ENCODE assay signal across 9 mouse cellular contexts in the genomic region with DNA sequence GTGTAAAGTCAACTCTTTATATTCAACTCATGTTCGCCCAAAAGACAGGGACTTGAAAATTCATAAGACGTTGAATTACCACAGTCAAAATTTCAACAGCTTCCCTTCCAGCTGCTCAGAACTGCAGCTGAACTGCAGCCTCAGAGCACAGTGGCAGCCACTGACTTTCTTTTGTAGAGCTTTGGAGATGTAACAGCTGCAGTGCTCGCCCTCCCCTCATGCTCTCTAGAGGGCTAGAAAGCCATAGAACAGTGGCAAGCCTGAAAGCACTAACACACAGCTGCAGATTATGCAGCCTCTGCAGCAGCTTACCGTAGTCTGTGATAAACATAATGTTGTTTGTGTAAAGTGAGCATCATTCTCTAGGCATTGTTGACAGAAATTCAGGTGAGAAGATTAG.
DNase-seq lines count a peak whose midpoint lies in the region; ATAC-seq lines count a peak whose summit lies in the region.
"Had no signal": no experiment of that assay in that cellular context is flagged by ENCODE, and none has a peak within 500 bp of the region (broad histone marks: within the 10 kb centered on the region; RNA-seq: fewer than 3 reads in every experiment).

No protein-coding gene starts in this region.

- peak; percentile 1 to 2 for DNase-seq in layer of hippocampus, adult 18-20 months (ENCODE audit: low spot score in 2 of 2)
- DNase-seq in layer of hippocampus, adult 9-10 months (ENCODE audit: low spot score) = no peak
- DNase-seq in embryo, embryonic 11 days = peak; percentile 10
- DNase-seq in frontal cortex, adult 2 months (ENCODE audit: extremely low spot score in 1 of 2, low spot score in 1 of 2) = peak; percentile 2 to 7
- DNase-seq in retina, embryonic 14.5 days (ENCODE audit: low spot score) = peak; percentile 37
- no peak for DNase-seq in ovary, postnatal 36 days (ENCODE audit: low spot score)
- DNase-seq: adrenal gland, postnatal 14 days; gastrocnemius, postnatal 25 days had no signal

- ATAC-seq in erythroid progenitor cell, adult 5-6 weeks (replicated peaks; ENCODE audit: low FRiP score, poor library complexity, severe bottlenecking) = no peak

Comparison
In these comparisons a context has a peak if more than half of its experiments do, and no peak if none do; other contexts are left out.
1. DNase-seq: peak in layer of hippocampus, adult 18-20 months (2 of 2), embryo, embryonic 11 days (single experiment), frontal cortex, adult 2 months (2 of 2) and retina, embryonic 14.5 days (single experiment); none in layer of hippocampus, adult 9-10 months (single experiment) and ovary, postnatal 36 days (single experiment).